Mouse (Mus musculus) liver, adult 2 months (tissue): ENCODE results near the gene Fsd1.

Experiments used
- CTCF ChIP-seq: fragments of 200-500 bp; IDR thresholded peaks from 2 replicates; pipeline ENCODE4 v1.5.1; 2011; ENCODE audit warnings: low read depth, low read length, control low read depth
- POLR2A ChIP-seq: fragments of 200-500 bp; IDR thresholded peaks from 2 replicates; pipeline ENCODE4 v1.6.1; 2011; ENCODE audit warnings: low read length, control low read depth; ENCODE audit not compliant: insufficient read depth; ENCODE audit errors: extremely low read depth

GRCm38 (mm10) chr17:55963171-55963570, 23.1 kb upstream of the Fsd1 start:
- TF ChIP-seq POLR2A (no peak), CTCF (no peak)
